In the genomic region with DNA sequence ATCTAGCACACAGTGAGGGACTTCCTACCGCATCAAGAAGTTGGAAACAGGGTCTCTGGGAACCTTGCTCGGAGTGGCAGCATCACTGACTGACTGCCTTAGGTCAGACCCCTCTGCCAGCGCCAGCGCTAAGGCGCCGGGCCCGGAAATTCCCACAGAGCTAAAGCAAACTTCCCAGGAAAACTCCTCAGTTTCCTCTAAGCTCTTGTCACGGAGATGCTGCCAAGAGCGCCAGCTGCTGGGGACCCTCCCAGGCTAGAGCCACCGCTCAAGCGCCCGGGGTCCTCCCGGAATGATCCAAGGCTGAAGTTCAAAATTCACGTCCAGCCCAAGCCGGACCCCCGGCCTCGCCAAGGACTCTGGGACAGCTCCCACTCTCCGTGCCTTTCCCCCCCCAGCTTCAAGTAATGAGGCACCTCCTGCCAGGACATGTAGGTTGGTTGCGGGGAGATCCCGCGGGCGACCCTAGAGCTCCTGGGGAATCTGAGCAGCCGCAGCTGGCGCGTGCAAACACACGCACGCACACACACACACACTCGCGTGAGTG, we compare ENCODE assay signal across 9 mouse cellular contexts. TPM values are rescaled to one million over a fixed set of nuclear protein-coding genes. Genes with fewer than 3 reads are reported as not detected.
DNase-seq lines count a peak whose midpoint lies in the region; ATAC-seq lines count a peak whose summit lies in the region.
"Had no signal": no experiment of that assay in that cellular context is flagged by ENCODE, and none has a peak within 500 bp of the region (broad histone marks: within the 10 kb centered on the region; RNA-seq: fewer than 3 reads in every experiment).

No protein-coding gene starts in this region.

- H3K27me3 ChIP-seq in megakaryocyte, embryonic 14.5 days (replicated peaks), result peaks cover 94% of the 10 kb centered on the region
- no peaks in the 10 kb centered on the region for H3K27me3 ChIP-seq in forebrain, embryonic 11.5 days (ENCODE audit: control insufficient read depth, insufficient read depth, low read length)
- no peaks in the 10 kb centered on the region for H3K27me3 ChIP-seq in hindbrain, embryonic 13.5 days
- peaks cover 65% of the 10 kb centered on the region for H3K27me3 ChIP-seq in liver, embryonic 13.5 days
- H3K27me3 ChIP-seq in neural tube, embryonic 12.5 days (replicated peaks), result no peaks in the 10 kb centered on the region

- peak overlapping the region; percentile 82 for H3K9ac ChIP-seq in forebrain, embryonic 11.5 days (ENCODE audit: low read length)
- H3K9ac ChIP-seq in hindbrain, embryonic 13.5 days, result peak overlapping the region; percentile 87
- H3K9ac ChIP-seq in liver, embryonic 13.5 days, result peak overlapping the region; percentile 68
- peak overlapping the region; percentile 92 for H3K9ac ChIP-seq in neural tube, embryonic 12.5 days

- no peak overlapping the region; the same call in 1 of the 2 replicates for H3K27ac ChIP-seq in forebrain, embryonic 11.5 days (ENCODE audit: low read depth, low read length)
- H3K27ac ChIP-seq in hindbrain, embryonic 13.5 days, result peak overlapping the region; percentile 89; the same call in 1 of the 2 replicates
- H3K27ac ChIP-seq in liver, embryonic 13.5 days, result no peak overlapping the region
- H3K27ac ChIP-seq in neural tube, embryonic 12.5 days, result no peak overlapping the region

- 1% methylated on average over 29 of the region's 29 CpGs for WGBS in forebrain, embryonic 11.5 days
- under 1% methylated on average over 29 of the region's 29 CpGs for WGBS in hindbrain, embryonic 13.5 days
- 4% methylated on average over 29 of the region's 29 CpGs for WGBS in liver, embryonic 13.5 days (ENCODE audit: insufficient replicate concordance)
- under 1% methylated on average over 29 of the region's 29 CpGs for WGBS in neural tube, embryonic 12.5 days

- peak; percentile 72 for DNase-seq in forebrain, embryonic 11.5 days (ENCODE audit: low spot score)
- DNase-seq in liver, embryonic 13.5 days, result no peak
- DNase-seq in layer of hippocampus, adult 11-12 months (ENCODE audit: low spot score), result no peak
- DNase-seq in left cerebral cortex, adult 18-20 months (ENCODE audit: low spot score in 2 of 2), result no peak

- ATAC-seq in megakaryocyte, adult 5-6 weeks (ENCODE audit: poor library complexity, severe bottlenecking), result no peak
- peak; percentile 31 for ATAC-seq in forebrain, embryonic 11.5 days (replicated peaks; ENCODE audit: low FRiP score)
- 0 out of 2 replicates have a peak, but pooled peaks have one; percentile 28 for ATAC-seq in hindbrain, embryonic 13.5 days (ENCODE audit: low FRiP score)
- ATAC-seq in liver, embryonic 13.5 days (ENCODE audit: low read depth), result no peak
- peak; percentile 26; the same call in 1 of the 2 replicates for ATAC-seq in neural tube, embryonic 12.5 days (ENCODE audit: low FRiP score, low read depth)

- H3K4me2 ChIP-seq in forebrain, embryonic 11.5 days (ENCODE audit: low read depth, low read length, severe bottlenecking), result peak overlapping the region; percentile 83
- peak overlapping the region; percentile 99 for H3K4me2 ChIP-seq in hindbrain, embryonic 13.5 days
- H3K4me2 ChIP-seq in liver, embryonic 13.5 days, result peak overlapping the region; percentile 66
- peak overlapping the region; percentile 98 for H3K4me2 ChIP-seq in neural tube, embryonic 12.5 days (replicated peaks)

- H3K4me1 ChIP-seq in megakaryocyte, embryonic 14.5 days, result peaks cover 20% of the 10 kb centered on the region
- H3K4me1 ChIP-seq in forebrain, embryonic 11.5 days (replicated peaks; ENCODE audit: control insufficient read depth, insufficient read depth, low read length), result peaks cover 16% of the 10 kb centered on the region
- H3K4me1 ChIP-seq in hindbrain, embryonic 13.5 days (replicated peaks), result peaks cover 47% of the 10 kb centered on the region
- H3K4me1 ChIP-seq in liver, embryonic 13.5 days (replicated peaks), result peaks cover 30% of the 10 kb centered on the region
- peaks cover 38% of the 10 kb centered on the region for H3K4me1 ChIP-seq in neural tube, embryonic 12.5 days

- no peaks in the 10 kb centered on the region for H3K36me3 ChIP-seq in megakaryocyte, embryonic 14.5 days (replicated peaks; ENCODE audit: low read length)
- no peaks in the 10 kb centered on the region for H3K36me3 ChIP-seq in forebrain, embryonic 11.5 days (ENCODE audit: control insufficient read depth, insufficient read depth, low read length)
- H3K36me3 ChIP-seq in hindbrain, embryonic 13.5 days, result no peaks in the 10 kb centered on the region
- no peaks in the 10 kb centered on the region for H3K36me3 ChIP-seq in liver, embryonic 13.5 days
- H3K36me3 ChIP-seq in neural tube, embryonic 12.5 days, result no peaks in the 10 kb centered on the region

- peaks cover 4% of the 10 kb centered on the region; the same call in 1 of the 2 replicates for H3K9me3 ChIP-seq in megakaryocyte, embryonic 14.5 days
- no peaks in the 10 kb centered on the region for H3K9me3 ChIP-seq in forebrain, embryonic 11.5 days (ENCODE audit: control insufficient read depth, low read length)
- H3K9me3 ChIP-seq in hindbrain, embryonic 13.5 days, result no peaks in the 10 kb centered on the region
- no peaks in the 10 kb centered on the region for H3K9me3 ChIP-seq in liver, embryonic 13.5 days (replicated peaks)
- no peaks in the 10 kb centered on the region for H3K9me3 ChIP-seq in neural tube, embryonic 12.5 days

- H3K4me3 ChIP-seq in megakaryocyte, embryonic 14.5 days (replicated peaks), result peak overlapping the region; percentile 91
- peak overlapping the region; percentile 85 for H3K4me3 ChIP-seq in forebrain, embryonic 11.5 days (ENCODE audit: low read depth, low read length)
- peak overlapping the region; percentile 81 for H3K4me3 ChIP-seq in hindbrain, embryonic 13.5 days
- peak overlapping the region; percentile 62 for H3K4me3 ChIP-seq in liver, embryonic 13.5 days (replicated peaks)
- H3K4me3 ChIP-seq in neural tube, embryonic 12.5 days, result peak overlapping the region; percentile 80

RNA-seq across cellular contexts. Expression of gene Sox13, which starts 1.5 kb away (rescaled TPM):
- polyA plus RNA-seq in megakaryocyte, embryonic 14.5 days (2012; ENCODE audit: insufficient read depth, low replicate concordance), result 1.3 and 3.4 TPM in 2 replicates
- total RNA-seq in megakaryocyte, adult 5-6 weeks (2015), result 0.76 and 1.3 TPM in 2 replicates
- total RNA-seq in megakaryocyte, adult 5-6 weeks (2017), result 0.24 and 0.70 TPM in 2 replicates
- 12.3 TPM in 2 replicates for polyA plus RNA-seq in forebrain, embryonic 11.5 days (2014; fragmentation: Nextera tagmentation; extraction: Ambion mirVana)
- polyA plus RNA-seq in hindbrain, embryonic 13.5 days (2015; fragmentation: Nextera tagmentation; extraction: Ambion mirVana), result 7.9 and 8.0 TPM in 2 replicates
- polyA plus RNA-seq in liver, embryonic 13.5 days (2015; fragmentation: Nextera tagmentation; extraction: Ambion mirVana), result 1.3 and 1.5 TPM in 2 replicates
- 14.2 and 14.8 TPM in 2 replicates for polyA plus RNA-seq in neural tube, embryonic 12.5 days (2016; fragmentation: Nextera tagmentation; extraction: Ambion mirVana)
- 10 to 100 TPM in 1 of 2 experiments, 1 to 10 TPM in 1; 9.2 to 11.9 TPM for total RNA-seq in left cerebral cortex, adult 18-20 months (2021)
- total RNA-seq: MEL had no signal

RNA-seq across cellular contexts. Expression of gene Etnk2, which starts 59.3 kb away (rescaled TPM):
- 0.11 TPM in 1 of 2 replicates, not detected in the other for polyA plus RNA-seq in megakaryocyte, embryonic 14.5 days (2012; ENCODE audit: insufficient read depth, low replicate concordance)
- not detected in 2 replicates for total RNA-seq in megakaryocyte, adult 5-6 weeks (2015)
- total RNA-seq in megakaryocyte, adult 5-6 weeks (2017), result not detected in 2 replicates
- polyA plus RNA-seq in forebrain, embryonic 11.5 days (2014; fragmentation: Nextera tagmentation; extraction: Ambion mirVana), result 1.8 and 2.7 TPM in 2 replicates
- polyA plus RNA-seq in hindbrain, embryonic 13.5 days (2015; fragmentation: Nextera tagmentation; extraction: Ambion mirVana), result 9.9 and 10.3 TPM in 2 replicates
- 4.3 and 4.8 TPM in 2 replicates for polyA plus RNA-seq in liver, embryonic 13.5 days (2015; fragmentation: Nextera tagmentation; extraction: Ambion mirVana)
- polyA plus RNA-seq in neural tube, embryonic 12.5 days (2016; fragmentation: Nextera tagmentation; extraction: Ambion mirVana), result 5.6 TPM in 2 replicates
- 10 to 100 TPM; 11.2 to 11.6 TPM for total RNA-seq in left cerebral cortex, adult 18-20 months (2021)

Comparison
In these comparisons a context has a peak if more than half of its experiments do, and no peak if none do; other contexts are left out.
1. ATAC-seq: peak in forebrain, embryonic 11.5 days (single experiment), hindbrain, embryonic 13.5 days (single experiment) and neural tube, embryonic 12.5 days (single experiment); none in megakaryocyte, adult 5-6 weeks (single experiment) and liver, embryonic 13.5 days (single experiment).
2. Peak in every context shown above with its lines, with median percentiles within 50 percentile points of each other: H3K4me3 ChIP-seq, H3K4me2 ChIP-seq and H3K9ac ChIP-seq.